Mouse (Mus musculus) heart, postnatal 25 days (tissue): ENCODE results near the gene Adss. TPM values are rescaled to one million over a fixed set of nuclear protein-coding genes. Genes with fewer than 3 reads are reported as not detected.
"Not testable (repeated sequence)": the region's sequence is repeated elsewhere in the genome, so short reads cannot be mapped to it uniquely, and the experiment has no call there.

ENCODE experiments used
- DNase-seq: peaks from one replicate; pipeline ENCODE4 v3.0.0; 2022; ENCODE audit warnings: low spot score
- intact Hi-C: fragments of 180-260 bp; cut with DNase I; formaldehyde crosslinking; loops from one replicate; pipeline ENCODE4 v1.15.1; 2025
- total RNA-seq, 2 experiments: library from RNA; stranded (reverse); gene quantifications; 2 replicates each; pipeline ENCODE4 v1.2.3; 2021

Gene Adss
- total RNA-seq, result 1 to 10 TPM; 9.3 to 9.9 TPM

- intact Hi-C loops, result loop anchor here (5.0 to 10.0 kb wide), 2 partner anchors 354 to 388 kb away; partner anchors contain the start of genes Desi2 and Zbtb18
- DNase-seq, result peak; percentile 99
Observed at GRCm38 (mm10) chr1:177796193-177796939, at the start of gene Adss. Gene Adss (minus strand): TSS chr1:177796511.

- intact Hi-C loops, DNase-seq: not testable (repeated sequence)
Observed at GRCm38 (mm10) chr1:177845812-177846211, 49.5 kb upstream of the Adss start.

- DNase-seq, intact Hi-C loops: not testable (repeated sequence)
Observed at GRCm38 (mm10) chr1:177827776-177828175, 31.5 kb upstream of the Adss start.

- intact Hi-C loops, result loop anchor here (1.0 kb wide), 1 partner anchor 183 kb away; no protein-coding TSS in a partner anchor
- not testable (repeated sequence) for DNase-seq
Observed at GRCm38 (mm10) chr1:177806772-177807171, 10.5 kb upstream of the Adss start.

GRCm38 (mm10) chr1:177803511-177803910 lies 7.2 kb upstream of the Adss start:
- DNase-seq, result no peak
- intact Hi-C loops, result no loop called here

- intact Hi-C loops, result loop anchor here (5.0 to 10.0 kb wide), 2 partner anchors 355 to 388 kb away; partner anchors contain the start of genes Desi2 and Zbtb18
- DNase-seq, result no peak
Observed at GRCm38 (mm10) chr1:177797151-177797755, 942 bp upstream of the Adss start.

GRCm38 (mm10) chr1:177795421-177796192 lies 704 bp downstream of the Adss start:
- no peak for DNase-seq
- intact Hi-C loops, result loop anchor here (5.0 to 10.0 kb wide), 2 partner anchors 353 to 389 kb away; partner anchors contain the start of genes Desi2 and Zbtb18

- no peak for DNase-seq
- intact Hi-C loops, result loop anchor here (5.0 to 10.0 kb wide), 2 partner anchors 353 to 390 kb away; partner anchors contain the start of genes Desi2 and Zbtb18
Observed at GRCm38 (mm10) chr1:177794866-177795265, 1.4 kb downstream of the Adss start.

- DNase-seq, result no peak
- intact Hi-C loops, result loop anchor here (10.0 kb wide), 1 partner anchor 392 kb away; the partner anchor contains the start of gene Desi2
Observed at GRCm38 (mm10) chr1:177792835-177793234, 3.5 kb downstream of the Adss start.

- intact Hi-C loops, result no loop called here
- no peak for DNase-seq
Observed at GRCm38 (mm10) chr1:177777397-177777796, 18.9 kb downstream of the Adss start.

GRCm38 (mm10) chr1:177768931-177769330 lies 27.4 kb downstream of the Adss start:
- intact Hi-C loops, result no loop called here
- no peak for DNase-seq

GRCm38 (mm10) chr1:177757249-177757648 lies 39.1 kb downstream of the Adss start:
- intact Hi-C loops, result no loop called here
- no peak for DNase-seq

- DNase-seq, result no peak
- intact Hi-C loops, result no loop called here
Observed at GRCm38 (mm10) chr1:177753496-177753895, 42.8 kb downstream of the Adss start.

GRCm38 (mm10) chr1:177747869-177748540 lies 48.3 kb downstream of the Adss start:
- intact Hi-C loops, result no loop called here

GRCm38 (mm10) chr1:177744521-177745325 lies 51.6 kb downstream of the Adss start:
- intact Hi-C loops, result no loop called here
- DNase-seq, result no peak

More at GRCm38 (mm10) chr1:177747869-177748540, 48.3 kb downstream of the Adss start:
- no peak for DNase-seq

GRCm38 (mm10) chr1:177742119-177742518 lies 54.2 kb downstream of the Adss start:
- intact Hi-C loops, result no loop called here

GRCm38 (mm10) chr1:177740707-177741106 lies 55.6 kb downstream of the Adss start:
- DNase-seq, result no peak
- intact Hi-C loops, result no loop called here

More at GRCm38 (mm10) chr1:177742119-177742518, 54.2 kb downstream of the Adss start:
- no peak for DNase-seq

- no peak for DNase-seq
- intact Hi-C loops, result no loop called here
Observed at GRCm38 (mm10) chr1:177737505-177738105, 58.7 kb downstream of the Adss start.
